Mouse (Mus musculus) limb, embryonic 14.5 days (tissue): ENCODE measurements at regions not wholly inside any gene's neighbourhood (a gene's known extent, or its start where the extent isn't known, plus 50 kb on each side); places are given as distances from the start of the nearest gene placed in this dataset.

Experiments
- ATAC-seq: fragments of 200-750 bp; cut with Nextera tagmentation; 2 replicates; pipeline ENCODE4 v1.8.0; 2017; ENCODE audit warnings: low read depth, moderate number of reproducible peaks, moderate TSS enrichment; ENCODE audit not compliant: low FRiP score
- DNase-seq: peaks from one replicate; pipeline ENCODE4 v3.0.0-alpha.2; 2015; ENCODE audit warnings: low spot score
- H3K27ac ChIP-seq: fragments of 300-500 bp; sonication (generic); replicated peaks from 2 replicates; pipeline ENCODE4 v1.5.1; 2014; ENCODE audit warnings: low read depth, mild to moderate bottlenecking, low read length, moderate library complexity, mixed read lengths
- H3K27me3 ChIP-seq: fragments of 300-500 bp; sonication (generic); 2 replicates; pipeline ENCODE4 v1.6.1; 2014; ENCODE audit warnings: low read length, mixed read lengths; ENCODE audit not compliant: control insufficient read depth, insufficient read depth
- H3K36me3 ChIP-seq: fragments of 300-500 bp; sonication (generic); 2 replicates; pipeline ENCODE4 v1.6.1; 2014; ENCODE audit warnings: mild to moderate bottlenecking, low read length, moderate library complexity, mixed read lengths; ENCODE audit not compliant: control insufficient read depth, insufficient read depth
- H3K4me1 ChIP-seq: fragments of 300-500 bp; sonication (generic); 2 replicates; pipeline ENCODE4 v1.6.1; 2014; ENCODE audit warnings: antibody characterized with exemption, low read length, mixed read lengths; ENCODE audit not compliant: control insufficient read depth, insufficient read depth
- H3K4me2 ChIP-seq: fragments of 300-500 bp; sonication (generic); replicated peaks from 2 replicates; pipeline ENCODE4 v1.6.1; 2014; ENCODE audit warnings: low read depth, mild to moderate bottlenecking, low read length, moderate library complexity; ENCODE audit not compliant: severe bottlenecking
- H3K4me3 ChIP-seq: fragments of 300-500 bp; sonication (generic); replicated peaks from 2 replicates; pipeline ENCODE4 v1.5.1; 2014; ENCODE audit warnings: low read length
- H3K9ac ChIP-seq: fragments of 300-500 bp; sonication (generic); 2 replicates; pipeline ENCODE4 v1.6.1; 2014; ENCODE audit warnings: mild to moderate bottlenecking, low read depth, low read length, moderate library complexity; ENCODE audit not compliant: severe bottlenecking
- H3K9me3 ChIP-seq: fragments of 300-500 bp; sonication (generic); 2 replicates; pipeline ENCODE4 v1.6.1; 2016; ENCODE audit warnings: low read length; ENCODE audit not compliant: control insufficient read depth
- POLR2A ChIP-seq: fragments of 200-500 bp; IDR thresholded peaks from 2 replicates; pipeline ENCODE4 v1.8.0; 2012; ENCODE audit warnings: inconsistent platforms, mild to moderate bottlenecking, moderate library complexity, borderline replicate concordance; ENCODE audit not compliant: insufficient read depth, insufficient read length; ENCODE audit errors: extremely low read depth
- WGBS: fragments of 180-500 bp; shearing (Covaris S2); extraction: QIAGEN DNeasy Blood & Tissue Kit; methylation state at CpG from one replicate; pipeline ENCODE4 v1.1.7; 2014; 5-methylcytosine and 5-hydroxymethylcytosine counted together

- Histone ChIP-seq H3K4me3 (no peak overlapping the region), H3K4me1 (peaks cover 4% of the 10 kb centered on the region; the same call in 1 of the 2 replicates), H3K4me2 (no peak overlapping the region), H3K9ac (no peak overlapping the region), H3K9me3 (no peaks in the 10 kb centered on the region), H3K27me3 (no peaks in the 10 kb centered on the region), H3K36me3 (no peaks in the 10 kb centered on the region), H3K27ac (no peak overlapping the region)
- DNase-seq: no peak
- no peak for TF ChIP-seq POLR2A
- WGBS: 78% methylated on average over 4 of the region's 4 CpGs
- ATAC-seq: no peak
Observed at GRCm38 (mm10) chr15:97591406-97591805, 114.2 kb downstream of the Rpap3 start.

- Histone ChIP-seq H3K27ac (no peak overlapping the region), H3K36me3 (no peaks in the 10 kb centered on the region), H3K9me3 (no peaks in the 10 kb centered on the region), H3K4me1 (peaks cover 4% of the 10 kb centered on the region; the same call in 1 of the 2 replicates), H3K9ac (no peak overlapping the region), H3K4me2 (no peak overlapping the region), H3K27me3 (no peaks in the 10 kb centered on the region), H3K4me3 (no peak overlapping the region)
- DNase-seq (no peak), ATAC-seq (no peak)
- TF ChIP-seq POLR2A: no peak
- WGBS: 56% methylated on average over 7 of the region's 7 CpGs
Observed at GRCm38 (mm10) chr15:97590732-97591292, 114.8 kb downstream of the Rpap3 start.

DNA sequence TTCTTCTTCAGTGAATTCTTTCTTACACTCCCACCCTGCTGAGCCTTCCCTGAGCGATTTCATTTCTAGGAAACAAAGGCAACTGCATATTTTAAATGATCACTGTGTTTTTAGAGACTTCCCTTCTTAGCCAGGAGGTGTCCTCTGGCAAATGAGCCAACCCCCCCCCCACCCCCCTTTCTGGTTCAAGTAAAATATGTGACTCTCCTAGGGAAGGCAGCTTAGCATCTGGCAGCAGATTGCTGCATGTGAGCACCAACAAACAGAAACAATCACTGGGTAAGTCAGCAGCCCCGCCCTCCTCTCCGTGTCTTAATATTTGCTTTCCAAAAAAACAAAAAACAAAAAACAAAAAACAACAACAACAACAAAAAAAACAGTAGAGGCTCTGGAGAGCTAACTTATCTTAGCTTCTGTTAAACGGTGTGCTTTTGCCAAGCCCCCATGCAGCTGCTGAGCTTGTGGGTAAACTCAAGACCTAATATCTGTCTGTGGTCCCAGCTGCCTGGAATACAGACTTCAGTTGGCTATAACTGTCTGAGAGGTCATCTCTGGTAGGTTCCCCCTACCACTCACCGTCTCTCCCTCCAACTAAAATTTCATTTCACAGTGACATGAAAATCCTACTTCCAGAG is 117.9 kb downstream of the Rpap3 start:
- 88% methylated on average over 5 of the region's 5 CpGs for WGBS
- Histone ChIP-seq H3K27ac (no peak overlapping the region), H3K9ac (no peak overlapping the region), H3K36me3 (no peaks in the 10 kb centered on the region), H3K9me3 (no peaks in the 10 kb centered on the region), H3K27me3 (no peaks in the 10 kb centered on the region), H3K4me3 (no peak overlapping the region), H3K4me1 (peaks cover 4% of the 10 kb centered on the region; the same call in 1 of the 2 replicates), H3K4me2 (no peak overlapping the region)
- DNase-seq: no peak
- TF ChIP-seq POLR2A: no peak
- no peak for ATAC-seq

GRCm38 (mm10) chr15:97581724-97582154 is 123.9 kb downstream of the Rpap3 start:
- ATAC-seq: no peak
- no peaks in the 10 kb centered on the region for H3K36me3 ChIP-seq
- 27% methylated on average over 13 of the region's 13 CpGs for WGBS
- TF ChIP-seq POLR2A: no peak
- H3K9me3 ChIP-seq: no peaks in the 10 kb centered on the region
- DNase-seq: peak; percentile 51
- H3K4me2 ChIP-seq: no peak overlapping the region
- H3K4me3 ChIP-seq: no peak overlapping the region
- no peaks in the 10 kb centered on the region for H3K4me1 ChIP-seq
- no peak overlapping the region for H3K9ac ChIP-seq
- H3K27ac ChIP-seq: no peak overlapping the region
- no peaks in the 10 kb centered on the region for H3K27me3 ChIP-seq

DNA sequence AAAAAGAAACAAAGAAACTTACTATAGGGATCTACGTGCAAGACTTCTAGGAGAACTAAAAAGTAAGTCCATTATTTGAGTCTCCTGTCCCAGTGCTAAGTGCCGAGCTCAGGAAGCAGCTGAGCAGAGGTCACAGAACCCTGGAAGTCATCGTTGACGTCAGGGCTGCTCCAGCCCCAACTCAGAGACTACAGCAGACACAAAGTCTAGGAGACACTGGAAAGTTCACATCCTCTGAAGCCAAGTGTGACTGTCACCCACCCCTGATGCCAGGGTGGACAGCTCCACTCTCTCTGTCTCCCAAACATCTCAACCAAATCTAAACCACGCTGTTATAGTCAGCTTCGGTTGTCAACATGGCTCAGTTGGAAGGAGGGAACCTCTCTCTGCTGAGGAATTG is 124.9 kb downstream of the Rpap3 start:
- Histone ChIP-seq H3K9me3 (no peaks in the 10 kb centered on the region), H3K36me3 (no peaks in the 10 kb centered on the region), H3K27me3 (no peaks in the 10 kb centered on the region), H3K4me2 (no peak overlapping the region), H3K9ac (no peak overlapping the region), H3K4me1 (no peaks in the 10 kb centered on the region), H3K27ac (no peak overlapping the region), H3K4me3 (no peak overlapping the region)
- ATAC-seq (no peak), DNase-seq (no peak)
- no peak for TF ChIP-seq POLR2A
- 83% methylated on average over 6 of the region's 6 CpGs for WGBS
